Mouse (Mus musculus) liver, embryonic 14.5 days (tissue): ENCODE measurements around the gene Fdps.

Source experiments
- CTCF ChIP-seq: IDR thresholded peaks from 2 replicates; pipeline ENCODE4 v1.5.1; 2016; ENCODE audit warnings: antibody characterized with exemption, low read depth, control low read depth
- EP300 ChIP-seq: IDR thresholded peaks from 2 replicates; pipeline ENCODE4 v1.6.1; 2016; ENCODE audit warnings: antibody characterized with exemption, low read depth

- TF ChIP-seq EP300, result no peak
- TF ChIP-seq CTCF, result no peak
Measured at GRCm38 (mm10) chr3:89084133-89084532, 17.6 kb downstream of the Fdps start.
